Mouse (Mus musculus): Measurements from ENCODE around the gene Immp2l.

DNA sequence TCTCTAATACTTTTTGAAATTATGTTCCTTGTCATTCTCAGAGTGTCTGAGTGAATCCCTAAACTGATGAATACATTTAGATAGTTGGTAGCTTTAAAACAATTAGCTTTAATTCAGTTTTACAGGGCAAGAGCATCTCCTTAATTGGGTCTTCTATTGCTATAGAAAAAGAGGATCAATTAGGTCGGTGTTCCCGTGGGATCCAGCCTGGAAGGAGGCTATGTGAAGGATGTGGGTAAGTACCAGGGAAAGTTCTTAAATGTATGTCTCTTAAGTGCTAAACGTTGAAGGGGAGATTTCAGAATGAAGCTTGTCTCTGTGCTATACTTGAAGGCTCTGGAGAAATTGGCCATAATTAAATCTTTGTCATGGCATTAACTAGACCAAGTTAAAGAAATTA lies 283.1 kb downstream of the Immp2l start:
- TF ChIP-seq GATA1 (IDR thresholded peaks at IDR 0.05; ENCODE audit: borderline replicate concordance, low read length) (no peak), FLI1 (IDR thresholded peaks at IDR 0.05; ENCODE audit: low read length) (no peak)
